1 mouse cellular context compared by ENCODE assay signal in genomic region chr4:34880921-34881650, GRCm38 (mm10).
TF ChIP-seq lines count a peak whose summit lies in the region.

No protein-coding gene starts in this region.

TF ChIP-seq in MEL, 35 proteins besides CTCF, POLR2A, EP300 and RAD21 (continued from another document):
- TF ChIP-seq TCF12 (IDR thresholded peaks at IDR 0.05; ENCODE audit: low read depth, low read length) = no peak
- TF ChIP-seq ELF1 (IDR thresholded peaks at IDR 0.05; ENCODE audit: low read depth, low read length) = no peak
